Mouse (Mus musculus) cerebellum, adult 2 months (tissue): Measurements from ENCODE around the gene Ankfy1. TPM values are rescaled to one million over a fixed set of nuclear protein-coding genes. Genes with fewer than 3 reads are reported as not detected.
"Not testable (repeated sequence)": the region's sequence is repeated elsewhere in the genome, so short reads cannot be mapped to it uniquely, and the experiment has no call there.

Experiments
- DNase-seq, 2 experiments: peaks; one replicate each; pipeline ENCODE4 v3.0.0; 2021
- H3K27ac ChIP-seq: fragments of 200-500 bp; 2 replicates; pipeline ENCODE4 v1.5.1; 2012; ENCODE audit warnings: low read length, control low read depth, inconsistent platforms; ENCODE audit not compliant: insufficient read depth
- H3K27me3 ChIP-seq: fragments of 200-500 bp; 2 replicates; pipeline ENCODE4 v1.6.1; 2012; ENCODE audit warnings: inconsistent platforms, mild to moderate bottlenecking, low read length, moderate library complexity; ENCODE audit not compliant: control insufficient read depth, insufficient read depth
- H3K4me1 ChIP-seq: fragments of 200-500 bp; 2 replicates; pipeline ENCODE4 v1.6.1; 2011; ENCODE audit warnings: low read length; ENCODE audit not compliant: control insufficient read depth, insufficient read depth
- H3K4me3 ChIP-seq: fragments of 200-500 bp; replicated peaks from 2 replicates; pipeline ENCODE3; 2011; ENCODE audit warnings: mild to moderate bottlenecking, low read depth, low read length, control low read depth; ENCODE audit not compliant: insufficient read depth
- CTCF ChIP-seq: fragments of 200-500 bp; IDR thresholded peaks from 2 replicates; pipeline ENCODE4 v1.5.1; 2011; ENCODE audit warnings: low read depth, mild to moderate bottlenecking, control low read depth, low read length, moderate library complexity, borderline replicate concordance; ENCODE audit not compliant: insufficient read depth
- POLR2A ChIP-seq: fragments of 200-500 bp; IDR thresholded peaks from 2 replicates; pipeline ENCODE4 v1.6.1; 2011; ENCODE audit warnings: low read length, control low read depth, borderline replicate concordance; ENCODE audit not compliant: insufficient read depth
- WGBS: fragments of 180-500 bp; shearing (Covaris S2); methylation state at CpG from one replicate; pipeline ENCODE4 v1.1.7; 2018; 5-methylcytosine and 5-hydroxymethylcytosine counted together
- polyA plus RNA-seq: library from polyadenylated mRNA; depleted of rRNA; stranded (reverse); fragments of >200 nt; gene quantifications from 2 replicates; pipeline ENCODE4 v1.2.3, GENCODE M21; 2012

The Ankfy1 gene
- polyA plus RNA-seq, 1 experiment, result 26.9 TPM

DNA sequence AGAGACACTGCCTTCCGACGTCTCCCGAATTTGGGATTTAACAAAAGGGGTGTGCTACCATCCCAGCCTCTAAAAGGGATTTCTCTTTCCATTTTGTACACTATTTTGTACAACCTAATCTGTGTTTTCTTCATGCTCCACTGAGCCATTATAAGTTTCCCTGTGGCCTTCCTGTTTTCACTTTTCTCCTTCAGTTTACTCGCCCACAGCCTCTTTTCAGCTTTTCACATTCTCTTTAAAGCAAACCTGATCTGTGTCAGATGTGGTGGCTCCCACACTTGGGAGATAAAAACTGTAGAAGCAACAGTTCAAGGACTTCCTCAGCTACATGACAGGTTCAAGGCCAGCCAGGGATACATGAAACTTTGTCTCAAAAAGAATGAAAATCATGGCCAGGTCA lies 2.5 kb downstream of the Ankfy1 start:
- Histone ChIP-seq H3K27me3 (no peaks in the 10 kb centered on the region), H3K27ac (no peak overlapping the region), H3K4me3 (no peak overlapping the region), H3K4me1 (peaks cover 6% of the 10 kb centered on the region)
- WGBS, result 81% methylated on average over 4 of the region's 4 CpGs
- no peak for DNase-seq
- TF ChIP-seq CTCF (no peak), POLR2A (no peak)

DNA sequence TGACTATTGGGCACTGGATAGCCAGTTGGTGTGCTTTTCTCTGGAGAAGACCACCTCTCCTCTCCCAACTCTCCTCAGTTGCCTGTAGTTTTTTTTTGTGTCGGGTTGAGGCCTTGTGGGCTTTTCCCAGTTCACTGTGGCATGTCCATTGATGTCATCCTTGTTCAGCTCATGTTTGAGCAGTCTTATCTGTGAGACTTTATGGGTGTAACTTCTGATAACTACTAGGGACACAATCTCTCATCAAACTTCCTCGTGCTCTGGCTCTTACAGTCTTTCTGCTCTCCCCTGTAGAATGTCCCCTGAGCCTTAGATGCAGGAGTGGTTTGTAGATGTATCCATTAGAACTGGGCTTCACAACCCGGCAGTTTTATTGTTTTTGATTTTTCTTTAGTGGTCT lies 5.2 kb downstream of the Ankfy1 start:
- peaks cover 6% of the 10 kb centered on the region for H3K4me1 ChIP-seq
- no peaks in the 10 kb centered on the region for H3K27me3 ChIP-seq
- H3K4me3 ChIP-seq, result no peak overlapping the region
- no peak for TF ChIP-seq POLR2A
- TF ChIP-seq CTCF, result no peak
- no peak for DNase-seq
- H3K27ac ChIP-seq, result no peak overlapping the region
- 90% methylated on average over 3 of the region's 3 CpGs for WGBS

DNA sequence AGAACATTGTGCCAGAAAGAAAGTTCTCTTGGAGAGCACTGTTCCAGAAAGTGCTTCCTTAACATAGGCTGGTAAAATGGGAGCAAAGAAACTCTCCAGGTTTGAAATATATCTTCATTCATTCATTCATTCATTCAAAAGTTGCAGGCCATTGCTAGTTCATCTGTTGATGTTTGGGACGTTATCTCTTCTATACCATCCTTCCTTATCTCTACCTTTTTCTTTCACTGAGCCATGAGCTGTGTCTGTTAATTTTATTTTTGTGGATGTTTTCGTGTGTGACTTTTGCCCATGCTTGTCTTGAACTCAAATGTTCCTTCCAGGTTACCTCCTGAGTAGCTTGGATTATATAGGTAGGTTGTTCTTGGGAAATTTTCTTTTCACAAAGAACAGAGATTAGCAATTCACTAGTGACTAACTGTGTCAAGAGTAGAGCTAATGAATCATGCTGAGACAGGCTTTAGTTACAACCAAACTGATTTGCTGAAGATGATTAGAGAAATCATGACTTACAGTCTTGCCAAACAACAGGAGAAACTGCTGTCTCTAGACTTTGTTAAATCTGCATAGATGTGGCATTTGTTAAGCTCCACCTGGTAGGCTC lies 6.7 kb downstream of the Ankfy1 start:
- Histone ChIP-seq H3K27me3 (no peaks in the 10 kb centered on the region), H3K4me1 (no peaks in the 10 kb centered on the region; the same call in 1 of the 2 replicates), H3K27ac (no peak overlapping the region), H3K4me3 (no peak overlapping the region)
- WGBS, result 91% methylated on average over 2 of the region's 2 CpGs
- TF ChIP-seq CTCF (no peak), POLR2A (no peak)
- no peak for DNase-seq

DNA sequence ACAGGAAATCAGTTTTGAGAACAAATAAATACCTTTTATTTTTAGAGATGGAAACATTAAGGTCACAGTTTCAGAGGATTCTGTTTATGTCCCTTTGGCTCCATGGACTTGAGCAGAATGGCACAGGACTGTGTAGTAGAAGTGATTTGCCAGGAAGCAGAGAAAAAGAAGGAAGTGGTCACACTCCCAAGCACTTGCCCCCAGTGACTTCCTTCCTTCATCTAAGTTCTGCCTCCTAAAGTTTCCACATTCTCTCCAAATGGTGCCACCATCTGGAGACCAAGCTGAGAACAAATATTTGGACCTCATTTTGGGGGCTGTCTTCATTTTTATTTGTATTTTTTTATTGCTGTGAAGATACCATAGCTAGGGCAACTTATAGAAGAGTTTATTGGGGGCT lies 7.5 kb downstream of the Ankfy1 start:
- no peaks in the 10 kb centered on the region for H3K4me1 ChIP-seq
- no peak overlapping the region for H3K4me3 ChIP-seq
- TF ChIP-seq POLR2A, result no peak
- no peak overlapping the region for H3K27ac ChIP-seq
- no peaks in the 10 kb centered on the region for H3K27me3 ChIP-seq
- DNase-seq, result no peak

DNA sequence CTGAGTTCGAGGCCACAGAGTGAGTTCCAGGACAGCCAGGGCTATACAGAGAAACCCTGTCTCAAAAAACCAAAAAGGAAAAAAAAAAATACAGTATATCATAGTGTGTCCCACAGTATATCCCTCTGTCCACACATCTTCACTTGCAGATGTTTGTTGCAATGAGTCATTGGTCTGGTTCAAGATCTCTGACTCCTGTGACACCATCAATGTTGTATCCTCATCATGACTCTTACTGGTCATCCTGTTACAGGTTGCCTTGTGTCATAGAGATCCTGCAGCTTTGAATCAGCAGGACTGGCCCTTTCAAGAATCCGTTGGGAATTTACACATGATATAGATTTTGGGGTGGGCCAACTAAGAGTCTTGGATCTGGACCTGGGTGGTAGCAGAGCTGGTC lies 15.3 kb downstream of the Ankfy1 start:
- WGBS, result 95% methylated on average over 2 of the region's 2 CpGs
- not testable (repeated sequence) for H3K27ac ChIP-seq, H3K4me1 ChIP-seq, H3K27me3 ChIP-seq, H3K4me3 ChIP-seq, DNase-seq

DNA sequence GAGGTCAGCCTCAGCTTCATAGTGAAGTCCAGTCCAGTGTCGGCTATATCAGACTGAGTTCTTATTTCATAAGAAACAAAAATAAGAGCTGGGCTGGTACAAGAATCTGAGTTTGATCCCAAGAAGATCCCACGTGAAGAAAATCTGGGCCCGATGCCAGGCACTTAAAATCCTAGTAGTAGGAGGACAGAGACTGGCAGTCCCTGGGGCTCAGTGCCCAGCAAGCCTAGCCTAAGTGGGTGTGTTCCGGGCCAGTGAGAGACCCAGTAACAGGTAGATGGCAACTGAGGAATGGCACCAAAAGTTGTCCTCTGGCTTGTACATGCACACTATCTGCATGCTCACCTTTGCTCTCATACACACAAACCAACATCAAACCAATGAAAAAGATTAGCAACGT lies 22.9 kb downstream of the Ankfy1 start:
- no peak for DNase-seq
- Histone ChIP-seq H3K4me1 (no peaks in the 10 kb centered on the region), H3K27me3 (no peaks in the 10 kb centered on the region), H3K27ac (no peak overlapping the region), H3K4me3 (no peak overlapping the region)
- WGBS, result 73% methylated on average over 5 of the region's 5 CpGs
- TF ChIP-seq POLR2A (no peak), CTCF (no peak)

DNA sequence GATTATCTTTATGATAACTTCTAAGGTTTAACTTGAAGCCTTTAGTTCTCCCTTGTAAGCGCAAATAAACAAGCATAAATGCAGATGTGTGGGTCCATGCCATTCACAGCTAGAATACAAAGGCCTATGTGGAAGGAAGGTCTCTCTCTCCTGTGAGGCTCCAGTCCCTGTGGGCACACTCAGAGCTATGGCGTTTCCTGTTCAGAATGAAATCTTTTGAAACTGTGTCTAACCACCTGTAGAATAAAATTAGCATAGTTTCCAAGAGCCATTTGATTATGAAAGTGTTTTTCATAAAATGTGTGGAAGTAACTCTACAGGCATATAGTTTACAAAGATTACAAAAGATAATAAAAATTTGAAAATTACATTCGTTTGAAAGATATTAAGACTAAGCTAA lies 28.4 kb downstream of the Ankfy1 start:
- H3K27me3 ChIP-seq, result no peaks in the 10 kb centered on the region
- WGBS, result 85% methylated on average over 3 of the region's 3 CpGs
- no peak for DNase-seq
- H3K27ac ChIP-seq, result no peak overlapping the region
- H3K4me1 ChIP-seq, result no peaks in the 10 kb centered on the region
- no peak overlapping the region for H3K4me3 ChIP-seq
- TF ChIP-seq CTCF (no peak), POLR2A (no peak)

DNA sequence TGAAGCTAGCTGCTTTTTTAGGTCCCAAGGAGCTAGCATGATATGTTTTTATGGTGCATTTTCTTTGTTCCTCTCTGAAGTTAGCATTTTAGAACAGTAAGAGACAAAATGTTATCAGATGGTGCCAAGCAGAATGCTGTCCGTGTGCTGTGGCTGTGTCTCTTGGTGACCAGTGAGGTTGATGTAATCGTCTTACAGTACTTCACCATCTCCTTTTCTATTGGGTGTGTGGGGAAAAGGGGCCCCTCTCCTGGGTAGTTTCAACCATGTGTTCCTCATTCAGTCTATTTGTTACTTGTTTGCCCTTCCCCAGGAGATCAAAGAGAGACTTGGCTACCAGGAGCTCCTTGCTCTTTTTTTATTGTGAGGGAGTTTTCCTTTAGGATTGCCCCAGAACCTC lies 33.4 kb downstream of the Ankfy1 start:
- 80% methylated on average over 2 of the region's 2 CpGs for WGBS
- Histone ChIP-seq H3K4me1 (no peaks in the 10 kb centered on the region), H3K4me3 (no peak overlapping the region), H3K27me3 (no peaks in the 10 kb centered on the region), H3K27ac (no peak overlapping the region)
- no peak for DNase-seq
- no peak for TF ChIP-seq POLR2A
- TF ChIP-seq CTCF, result no peak
